Mouse (Mus musculus): ENCODE data around the gene Oscp1.

The Oscp1 gene

DNA sequence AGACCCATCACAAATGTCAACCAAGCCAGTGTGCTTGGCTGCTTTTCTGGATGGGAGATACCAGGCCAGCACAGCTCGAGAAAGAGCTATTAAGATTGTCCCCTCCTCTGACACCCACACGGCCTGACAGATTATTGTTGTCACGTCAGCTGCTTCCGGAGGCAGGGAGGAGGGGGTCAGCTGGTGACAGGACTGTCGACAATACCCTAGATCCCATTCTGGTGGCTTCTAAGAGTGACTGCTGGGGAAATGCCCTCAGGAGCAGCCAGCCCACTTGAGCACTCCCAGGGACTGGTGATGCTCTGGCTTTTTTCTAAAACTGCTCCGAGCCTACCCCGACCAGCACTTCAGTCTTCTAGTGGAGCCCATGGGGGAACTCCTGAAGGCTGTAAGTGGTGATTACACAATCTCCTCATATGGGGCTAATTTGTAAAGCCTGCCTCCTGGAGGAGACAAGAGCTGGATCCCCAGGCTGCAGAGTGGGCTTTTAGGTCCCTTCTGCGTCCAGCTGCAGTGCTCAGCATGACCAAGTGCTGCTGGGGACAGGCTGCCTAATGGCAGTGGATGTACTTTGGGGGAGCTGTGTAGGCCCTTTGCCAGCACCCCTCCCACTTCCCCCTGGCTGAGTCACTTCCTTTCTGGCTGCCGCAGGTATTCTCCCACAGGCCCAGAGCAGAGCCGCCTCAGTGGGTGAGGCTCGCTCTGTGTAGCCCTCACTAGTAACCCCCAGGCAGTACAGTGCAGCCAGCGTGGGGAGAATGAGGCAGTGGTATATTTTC lies 52.2 kb downstream of the Oscp1 start:
- DNase-seq (ENCODE audit: low spot score in 2 of 2) = peak; percentile 52 to 55

DNA sequence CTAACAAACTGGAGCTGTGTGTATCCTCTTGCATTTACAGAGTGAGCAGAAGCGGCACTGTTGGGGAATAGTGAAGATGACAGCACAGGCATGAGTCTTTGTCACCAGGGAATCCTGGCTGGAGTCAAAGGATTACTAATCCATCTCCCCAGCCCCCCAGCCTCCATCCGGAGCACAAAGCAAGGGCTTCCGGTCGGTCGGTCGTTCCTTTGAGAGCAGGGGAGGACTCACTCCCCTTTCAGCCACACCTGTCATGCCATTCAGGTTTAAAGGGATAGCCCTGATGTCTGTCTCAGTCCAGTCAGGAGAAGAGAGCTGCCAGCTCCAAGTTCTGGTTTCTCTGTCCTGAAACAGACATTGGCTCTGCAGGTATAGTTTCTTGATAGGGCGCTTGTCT lies 52.8 kb downstream of the Oscp1 start:
- DNase-seq (ENCODE audit: low spot score in 2 of 2) = no peak

DNA sequence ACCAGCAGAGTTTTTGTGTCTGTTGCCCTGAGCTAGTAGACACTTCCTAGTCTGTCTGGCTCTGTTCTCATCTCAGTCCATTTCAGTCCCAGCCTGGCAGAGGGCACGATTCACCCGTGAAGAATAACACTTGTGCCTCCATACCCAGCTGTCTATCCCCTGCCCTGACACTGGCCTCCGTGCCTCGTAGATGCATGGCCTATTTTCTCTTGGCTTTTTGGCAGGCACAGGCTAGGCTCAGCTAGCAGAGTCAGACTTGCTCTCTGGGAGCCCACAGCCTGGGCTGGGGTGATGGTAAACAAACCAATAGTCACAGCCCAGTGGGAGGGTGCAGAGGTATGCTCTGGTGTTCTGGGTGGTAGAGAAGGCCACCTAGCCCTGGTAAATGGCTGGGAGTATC lies 54.9 kb downstream of the Oscp1 start:
- no peak for DNase-seq (ENCODE audit: low spot score in 2 of 2)

DNA sequence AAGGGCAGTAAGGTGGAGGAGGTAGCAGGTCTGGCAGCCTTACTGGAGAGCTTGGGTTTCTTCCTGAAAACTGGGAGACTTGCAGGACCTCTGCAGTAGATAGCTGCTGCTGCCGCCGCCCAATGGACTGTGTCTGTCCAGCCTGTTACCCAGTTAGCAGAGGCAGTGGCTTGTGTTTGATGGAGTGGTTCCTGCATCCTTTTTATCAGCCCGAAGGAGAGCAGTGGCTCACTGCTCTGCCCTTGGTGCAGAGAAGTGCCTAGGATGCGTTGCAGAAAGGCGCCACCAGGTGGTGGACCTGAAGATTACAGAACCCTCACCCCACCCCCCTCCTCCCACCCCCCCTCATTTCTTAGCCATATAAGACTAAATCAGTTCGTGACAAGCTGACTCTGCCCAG lies 55.6 kb downstream of the Oscp1 start:
- peak; percentile 30 to 58 for DNase-seq (ENCODE audit: low spot score in 2 of 2)

DNA sequence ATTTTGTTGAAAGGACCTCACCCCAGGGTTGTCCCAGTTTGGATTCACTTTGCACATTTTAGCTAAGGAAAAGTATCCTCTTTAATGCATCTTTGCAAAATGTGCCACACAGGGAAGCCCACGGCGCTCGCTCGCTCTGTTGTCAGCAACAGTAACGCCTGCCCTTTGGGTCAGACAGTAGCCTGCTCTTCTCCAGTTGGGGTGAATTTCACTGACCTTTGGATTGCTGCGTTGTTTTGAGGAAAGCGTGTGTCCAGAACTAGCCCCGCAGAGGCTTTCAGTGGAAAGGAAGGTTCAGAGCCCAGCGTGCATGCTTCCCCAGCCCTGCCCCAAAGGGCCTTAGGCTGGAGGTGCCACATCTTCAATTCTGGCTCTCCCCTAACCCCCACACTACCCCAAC lies 57.0 kb downstream of the Oscp1 start:
- no peak for DNase-seq (ENCODE audit: low spot score in 2 of 2)

DNA sequence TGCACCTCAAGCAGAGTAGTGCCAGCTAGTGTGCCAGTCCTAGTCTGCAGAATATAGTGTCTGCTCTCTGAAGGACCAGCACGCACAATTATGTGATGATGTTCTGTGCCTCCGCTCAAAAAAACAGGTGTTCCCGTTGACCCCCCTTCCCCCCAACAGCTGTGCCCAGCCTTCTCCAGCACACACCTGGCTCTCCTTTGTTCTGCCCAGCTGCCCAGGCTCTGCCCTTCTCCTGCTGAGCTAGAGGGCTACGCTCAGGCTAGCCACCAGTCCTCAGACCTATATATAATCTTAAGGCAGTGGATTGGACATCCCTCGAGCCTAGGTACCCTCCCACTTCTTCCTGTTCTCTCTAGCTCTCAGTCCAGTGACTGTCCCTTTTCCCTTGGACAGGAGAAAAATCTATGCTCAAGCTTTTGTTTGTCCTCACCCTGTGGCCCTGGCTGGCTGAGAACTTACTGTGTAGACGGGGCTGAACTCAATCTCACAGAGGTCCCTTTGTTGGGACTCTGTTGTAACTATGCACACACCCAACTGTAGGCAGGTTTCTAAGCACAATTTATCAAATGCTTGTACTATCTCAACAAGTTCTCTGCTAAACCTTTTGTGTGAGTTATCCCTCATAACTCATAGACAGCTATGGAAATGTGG lies 57.6 kb downstream of the Oscp1 start:
- no peak for DNase-seq (ENCODE audit: low spot score in 2 of 2)

DNA sequence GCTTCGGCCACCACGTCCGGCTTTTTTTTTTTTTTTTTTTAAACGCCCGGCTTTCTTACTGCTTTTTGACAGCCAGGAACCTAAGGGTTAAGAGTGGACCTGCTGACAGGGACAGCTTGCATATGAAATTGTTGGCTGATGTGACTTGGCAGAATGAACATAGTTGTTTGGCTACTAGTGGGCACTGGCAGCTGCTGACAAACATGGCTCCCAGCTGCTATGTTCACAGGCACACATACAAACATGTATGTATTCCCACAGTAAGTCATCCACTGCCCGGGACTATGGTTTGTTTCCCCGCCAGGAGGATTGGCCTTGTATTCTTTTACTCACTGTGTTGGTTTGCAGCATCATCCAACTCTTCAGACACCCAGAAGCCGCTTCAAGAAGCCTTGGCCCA lies 58.8 kb downstream of the Oscp1 start:
- no peak for DNase-seq (ENCODE audit: low spot score in 2 of 2)

DNA sequence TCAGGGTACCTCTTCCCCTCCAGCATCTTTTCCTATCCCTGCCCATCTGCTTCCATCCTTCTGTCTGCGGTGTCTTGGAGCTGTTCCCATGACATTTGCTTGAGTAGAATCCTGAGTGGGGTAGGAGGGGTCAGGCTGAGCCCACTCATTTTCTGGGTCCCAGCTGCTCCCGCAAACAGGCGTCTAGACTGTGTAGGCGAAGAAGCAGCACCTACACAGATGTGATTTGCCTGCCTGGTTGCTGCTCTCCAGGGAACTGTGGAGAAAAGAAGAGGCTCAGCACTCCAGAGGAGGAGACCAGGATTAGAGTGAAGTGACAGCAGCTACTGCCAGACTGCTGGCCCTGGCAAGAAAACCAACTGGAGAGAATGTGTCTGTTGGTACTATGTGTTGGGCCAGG lies 60.3 kb downstream of the Oscp1 start:
- no peak for DNase-seq (ENCODE audit: low spot score in 2 of 2)

DNA sequence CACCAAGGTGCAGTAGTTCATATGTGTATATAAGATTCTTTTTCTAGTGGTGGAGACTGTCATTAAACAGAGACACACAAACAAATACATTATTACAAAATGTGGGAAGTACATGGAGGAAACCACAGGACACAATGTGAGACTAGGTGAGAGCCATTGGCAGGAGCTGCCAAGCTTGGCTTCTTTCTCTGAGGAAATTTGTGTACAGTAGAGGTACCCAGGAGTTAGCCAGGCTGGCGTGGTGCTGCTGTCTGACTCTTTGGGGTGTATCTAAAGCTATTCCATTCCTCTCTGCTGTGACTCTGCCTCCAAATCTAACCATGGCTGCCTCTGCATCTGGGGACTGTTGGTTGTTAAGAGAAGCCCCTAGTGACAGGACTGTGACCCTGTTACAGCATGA lies 60.7 kb downstream of the Oscp1 start:
- no peak for DNase-seq (ENCODE audit: low spot score in 2 of 2)

DNA sequence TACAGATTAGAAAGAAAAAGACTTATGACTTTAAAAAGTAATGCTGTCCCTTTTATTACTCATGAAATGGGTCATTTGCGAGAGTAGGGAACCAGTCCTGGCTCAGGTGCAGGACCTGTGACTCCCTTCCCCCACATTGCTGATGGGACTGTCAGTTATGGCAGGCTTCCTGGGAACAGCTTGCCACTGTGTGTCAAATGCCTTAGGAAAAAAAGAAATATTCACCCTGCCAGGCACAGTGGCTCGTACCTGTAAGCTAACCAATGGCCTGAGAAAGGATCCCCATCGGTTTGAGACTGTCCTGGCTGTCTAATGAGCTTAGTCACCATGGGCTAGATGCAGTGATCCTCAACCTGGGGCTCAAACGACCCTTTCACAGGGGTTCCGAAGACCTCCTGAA lies 61.7 kb downstream of the Oscp1 start:
- DNase-seq (ENCODE audit: low spot score in 2 of 2) = no peak

DNA sequence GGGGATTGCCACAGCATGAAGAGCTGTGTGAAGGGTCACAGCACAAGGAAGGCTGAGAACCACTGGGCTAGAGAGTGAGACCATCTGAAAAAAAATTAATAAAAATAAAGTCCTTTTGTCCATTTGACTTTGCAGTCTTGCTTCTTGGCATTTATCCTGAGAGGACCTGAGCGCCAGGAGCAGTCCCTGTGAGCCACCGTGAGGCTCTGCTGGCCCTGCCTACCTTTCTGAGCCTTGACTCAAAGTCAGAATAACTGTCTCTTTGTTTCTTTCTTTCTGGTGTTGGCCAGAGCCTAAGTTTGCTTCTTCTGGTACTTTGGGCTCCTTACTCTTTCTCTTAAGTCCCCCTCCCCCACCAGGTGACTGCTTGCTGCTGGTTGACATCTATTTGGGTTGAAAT lies 62.1 kb downstream of the Oscp1 start:
- no peak for DNase-seq (ENCODE audit: low spot score in 2 of 2)

DNA sequence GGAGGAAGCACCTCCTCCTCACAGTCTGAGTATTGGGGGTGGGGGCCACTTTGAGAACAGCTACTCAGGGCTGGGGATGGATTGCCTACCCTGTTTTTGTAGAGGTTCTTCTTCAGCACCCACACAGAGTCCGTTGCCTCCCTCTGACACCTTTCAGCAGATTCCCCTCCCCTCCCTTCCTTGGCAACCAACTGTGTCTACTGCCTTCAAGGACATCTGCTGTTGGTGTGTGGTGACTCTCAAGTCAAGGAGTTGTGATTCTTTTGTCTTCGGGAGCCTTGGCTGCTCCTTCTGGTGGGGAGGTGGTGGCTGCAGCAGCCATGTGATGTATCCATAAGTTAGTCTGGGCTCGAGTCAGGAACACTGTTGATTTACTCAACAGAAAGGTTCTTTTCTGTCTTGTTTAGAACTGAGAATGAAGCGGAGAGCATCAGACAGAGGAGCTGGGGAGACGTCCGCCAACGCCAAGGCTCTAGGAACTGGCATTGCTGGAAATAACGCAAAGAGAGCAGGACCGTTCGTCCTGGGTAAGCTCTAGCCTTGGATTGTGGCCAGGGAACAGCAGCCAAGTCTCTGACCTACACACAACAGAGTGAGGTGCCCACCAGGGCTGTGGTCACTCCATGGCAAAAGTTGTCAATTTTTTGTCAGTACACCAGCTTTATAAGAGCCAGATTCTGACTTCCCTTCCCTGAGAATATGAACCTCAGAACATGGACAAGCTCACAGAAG lies 65.1 kb downstream of the Oscp1 start:
- DNase-seq (ENCODE audit: low spot score in 2 of 2) = no peak

DNA sequence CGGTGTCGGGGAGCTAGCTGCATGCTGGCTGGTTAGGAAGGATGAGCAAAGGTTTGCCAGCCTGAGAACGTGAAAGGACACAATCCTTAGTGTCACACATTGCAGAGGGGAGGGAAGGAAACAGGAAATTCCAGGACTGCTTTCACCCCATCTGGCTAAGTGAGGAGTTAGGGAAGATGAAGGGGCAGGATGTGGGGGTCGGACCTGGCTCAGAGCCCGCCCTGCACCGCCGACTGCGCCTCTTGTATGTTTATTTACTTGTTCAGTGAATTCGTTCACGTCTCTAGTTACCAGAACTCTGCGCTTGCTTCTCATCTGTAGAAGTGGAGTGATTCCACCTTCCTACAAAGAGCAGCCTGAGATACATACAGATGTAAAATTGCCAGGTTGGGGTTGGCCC lies 72.1 kb downstream of the Oscp1 start:
- no peak for DNase-seq (ENCODE audit: low spot score in 2 of 2)

DNA sequence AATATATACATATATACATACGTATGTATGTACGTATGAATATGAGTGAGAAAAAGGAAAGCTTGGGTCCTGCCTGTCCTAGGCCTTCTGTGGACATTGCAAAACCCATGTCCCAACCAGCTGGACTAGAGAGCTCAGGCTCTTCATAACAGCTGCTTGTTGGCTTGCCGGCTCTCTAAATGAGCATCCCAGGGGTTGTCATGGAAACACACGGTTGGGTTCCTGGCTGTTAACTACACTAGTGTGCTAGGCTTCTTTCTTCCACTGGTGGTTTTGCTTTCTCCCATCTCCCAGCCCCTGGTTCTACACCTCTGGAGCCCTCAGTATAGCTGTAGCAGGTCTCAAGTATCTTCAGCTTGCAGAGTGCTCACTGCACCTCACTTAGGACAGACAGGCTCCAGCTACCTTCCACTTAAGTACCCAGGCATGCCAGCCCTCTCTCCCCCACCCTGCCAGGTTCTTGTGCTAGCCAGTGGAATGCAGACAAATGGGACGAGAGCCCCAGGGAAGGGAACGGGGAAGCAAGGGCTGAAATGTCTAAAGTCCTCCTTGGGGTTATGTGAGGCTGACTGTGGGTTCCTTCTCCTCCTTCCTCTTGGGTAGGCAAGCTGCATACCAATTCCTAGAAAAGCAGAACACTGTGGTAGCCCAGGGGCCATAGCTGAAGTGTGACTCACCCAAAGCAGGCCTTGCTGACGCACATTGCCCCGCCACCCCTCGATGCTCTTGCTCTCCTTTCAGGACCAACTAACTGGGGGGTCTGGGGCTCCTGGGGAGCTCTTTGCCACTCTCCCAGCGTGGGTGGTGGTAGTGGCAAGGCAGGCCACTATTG lies 73.1 kb downstream of the Oscp1 start:
- DNase-seq (ENCODE audit: low spot score in 2 of 2) = no peak

DNA sequence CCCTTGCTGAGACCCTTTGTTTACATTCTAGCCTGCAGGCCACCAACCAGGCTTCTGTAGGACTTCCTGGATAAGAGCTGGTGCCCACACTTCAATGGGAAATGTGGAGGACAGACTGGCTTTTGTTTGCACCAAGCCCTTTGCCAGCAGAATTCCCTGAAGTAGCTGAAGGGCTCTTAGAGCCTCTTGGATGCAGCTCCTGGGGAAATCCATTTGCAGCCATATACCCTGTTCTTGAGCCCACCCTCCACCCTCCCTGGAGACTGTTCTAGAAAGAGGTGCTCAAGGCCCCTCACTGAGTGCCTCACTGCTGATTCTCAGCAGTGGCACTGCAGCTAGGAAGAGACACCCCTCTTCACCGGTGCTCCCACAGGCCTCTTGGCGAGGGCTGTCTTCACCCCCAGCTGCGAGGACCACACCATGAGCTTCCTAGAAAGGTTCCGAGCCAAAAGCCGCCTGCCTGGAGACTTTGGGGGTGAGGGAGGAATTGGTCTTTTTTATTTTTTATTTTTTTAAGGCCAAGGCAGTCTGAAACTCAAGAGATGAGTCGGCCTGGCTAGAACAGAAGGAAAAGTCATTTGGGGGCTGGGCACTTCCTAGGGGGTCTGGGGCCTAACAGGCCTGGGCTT lies 74.4 kb downstream of the Oscp1 start:
- DNase-seq (ENCODE audit: low spot score in 2 of 2) = no peak

DNA sequence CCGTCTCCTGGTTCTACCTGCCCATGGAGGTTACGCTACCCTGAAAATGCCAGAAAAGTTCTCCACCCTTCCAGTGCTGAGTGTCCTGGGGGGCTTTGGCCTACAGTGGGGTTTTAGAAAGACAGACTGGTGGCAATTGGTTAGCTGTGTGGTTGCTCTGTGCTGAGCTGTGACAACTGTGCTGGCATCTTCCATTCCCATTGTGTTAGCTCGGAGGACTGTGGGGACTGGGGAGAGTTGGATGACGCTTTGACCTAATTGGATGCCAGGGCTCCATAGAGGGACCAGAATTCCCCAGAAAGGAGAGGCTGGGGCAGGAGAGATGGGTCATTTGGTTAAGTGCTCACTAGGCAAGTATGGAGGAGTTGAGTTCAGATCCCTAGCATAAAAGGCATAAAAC lies 75.9 kb downstream of the Oscp1 start:
- DNase-seq (ENCODE audit: low spot score in 2 of 2) = no peak

DNA sequence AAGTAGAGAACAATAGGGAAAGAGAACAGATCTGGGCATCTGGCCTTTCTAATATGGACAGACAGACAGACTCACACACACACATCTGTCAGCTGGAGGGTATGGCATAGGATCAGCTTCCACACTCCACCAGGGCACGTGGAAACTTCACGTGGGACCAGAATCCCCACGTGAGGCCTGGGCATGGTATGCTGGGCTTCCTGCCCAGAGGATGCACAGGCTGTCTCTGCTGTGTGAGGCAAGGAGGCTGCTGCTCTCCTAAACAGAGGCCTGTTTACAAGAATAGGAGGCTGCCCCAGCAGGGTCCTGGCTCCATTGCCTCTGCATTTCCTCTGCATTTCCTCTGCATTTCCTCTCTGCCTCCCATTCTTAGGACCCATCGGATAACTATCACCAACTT lies 76.3 kb downstream of the Oscp1 start:
- no peak for DNase-seq (ENCODE audit: low spot score in 2 of 2)

DNA sequence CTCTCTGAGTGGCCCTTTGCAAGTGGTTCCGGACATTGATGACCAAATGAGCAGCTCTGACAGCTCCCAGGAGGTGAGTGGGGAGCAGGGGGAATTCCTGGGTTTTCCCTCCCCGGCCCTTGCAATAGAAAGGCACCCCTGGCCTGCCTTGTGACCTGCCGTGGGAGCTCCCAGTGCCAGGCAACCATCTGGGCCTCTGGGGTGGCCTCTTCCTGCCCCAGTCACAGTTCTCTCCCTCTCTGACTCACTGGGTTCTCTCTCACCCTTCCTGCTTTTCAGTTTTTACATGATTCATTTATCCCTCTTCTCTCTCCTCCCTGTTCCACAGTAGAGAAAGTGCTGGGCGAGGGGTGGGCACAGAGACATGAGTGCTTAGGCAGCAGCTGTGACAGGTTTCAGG lies 79.4 kb downstream of the Oscp1 start:
- no peak for DNase-seq (ENCODE audit: low spot score in 2 of 2)

DNA sequence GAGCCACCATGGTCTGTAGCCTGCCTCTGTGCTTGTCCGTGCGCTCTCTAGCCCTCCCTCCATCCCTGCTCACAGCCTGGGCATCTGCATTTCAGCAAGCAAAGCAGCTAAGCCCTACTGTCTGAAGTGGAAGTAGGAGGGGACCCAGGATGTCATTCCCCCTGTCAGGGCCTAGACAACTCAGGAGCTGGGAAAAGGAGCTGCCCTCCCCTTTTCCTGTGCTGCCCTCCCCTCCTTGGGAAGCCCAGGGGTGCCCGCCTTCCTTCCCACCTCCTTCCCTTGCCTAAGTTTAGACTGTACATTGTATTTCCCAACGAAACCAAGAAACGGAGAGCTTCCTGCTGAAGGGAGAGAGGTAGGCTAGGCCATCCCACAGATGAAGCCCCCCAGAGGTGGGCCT lies 82.7 kb downstream of the Oscp1 start:
- no peak for DNase-seq (ENCODE audit: low spot score in 2 of 2)
